ENCODE assay signal across 8 mouse cellular contexts in genomic region chr6:72828037-72828436, GRCm38 (mm10). TPM values are rescaled to one million over a fixed set of nuclear protein-coding genes. Genes with fewer than 3 reads are reported as not detected.
A peak's percentile ranks its signal among the peaks of the same experiment; 100 is the strongest.
DNase-seq lines count a peak whose midpoint lies in the region; ATAC-seq and TF ChIP-seq lines count a peak whose summit lies in the region.
"Not testable (repeated sequence)": the region's sequence is repeated elsewhere in the genome, so short reads cannot be mapped to it uniquely, and the experiment has no call there.

No protein-coding gene starts in this region.

- H3K4me3 ChIP-seq in ES-Bruce4 (ENCODE audit: low read depth, low read length); embryonic facial prominence, embryonic 13.5 days; heart, embryonic 16.5 days (ENCODE audit: low read length); intestine, embryonic 16.5 days (ENCODE audit: low read length); limb, embryonic 15.5 days; liver, embryonic 16.5 days (ENCODE audit: low read depth, low read length): not testable (repeated sequence)

- not testable (repeated sequence) for H3K9me3 ChIP-seq in ES-Bruce4 (replicated peaks; ENCODE audit: control insufficient read depth, insufficient read depth, low read length, poor library complexity, severe bottlenecking); embryonic facial prominence, embryonic 13.5 days; heart, embryonic 16.5 days (replicated peaks; ENCODE audit: control insufficient read depth, low read length); intestine, embryonic 16.5 days (ENCODE audit: control insufficient read depth, low read length); limb, embryonic 15.5 days; liver, embryonic 16.5 days (replicated peaks; ENCODE audit: control insufficient read depth, low read length)

- ATAC-seq in embryonic facial prominence, embryonic 13.5 days (ENCODE audit: insufficient number of reproducible peaks, insufficient read depth, low FRiP score, low TSS enrichment, low read depth); heart, embryonic 16.5 days (replicated peaks; ENCODE audit: extremely low read depth, insufficient read depth, low FRiP score); limb, embryonic 15.5 days (ENCODE audit: insufficient number of reproducible peaks, low FRiP score, low TSS enrichment, low read depth): not testable (repeated sequence)
- ATAC-seq in intestine, embryonic 16.5 days = peak; percentile 43; the same call in 1 of the 2 replicates
- ATAC-seq in liver, embryonic 16.5 days (ENCODE audit: low read depth) = 0 out of 2 replicates have a peak, but pooled peaks have one; percentile 13

- H3K36me3 ChIP-seq in ES-Bruce4 (ENCODE audit: control insufficient read depth, insufficient read depth, low read length, poor library complexity, severe bottlenecking); embryonic facial prominence, embryonic 13.5 days; heart, embryonic 16.5 days (ENCODE audit: control insufficient read depth, insufficient read depth); intestine, embryonic 16.5 days (ENCODE audit: control insufficient read depth, insufficient read depth, low read length); limb, embryonic 15.5 days; liver, embryonic 16.5 days (ENCODE audit: control insufficient read depth, insufficient read depth): not testable (repeated sequence)

- WGBS in embryonic facial prominence, embryonic 13.5 days = 7% methylated on average over 9 of the region's 9 CpGs
- WGBS in heart, embryonic 16.5 days = 10% methylated on average over 8 of the region's 9 CpGs
- 9% methylated on average over 9 of the region's 9 CpGs for WGBS in intestine, embryonic 16.5 days
- WGBS in limb, embryonic 15.5 days = 4% methylated on average over 9 of the region's 9 CpGs
- WGBS in liver, embryonic 16.5 days (ENCODE audit: insufficient replicate concordance) = 7% methylated on average over 9 of the region's 9 CpGs

- H3K27me3 ChIP-seq in ES-Bruce4 (ENCODE audit: control insufficient read depth, insufficient read depth, low read length, poor library complexity, severe bottlenecking); embryonic facial prominence, embryonic 13.5 days; heart, embryonic 16.5 days (ENCODE audit: control insufficient read depth, insufficient read depth, low read length); intestine, embryonic 16.5 days (replicated peaks; ENCODE audit: control insufficient read depth, insufficient read depth, low read length); limb, embryonic 15.5 days; liver, embryonic 16.5 days (ENCODE audit: control insufficient read depth, insufficient read depth, low read depth, low read length): not testable (repeated sequence)

- H3K4me1 ChIP-seq in ES-Bruce4 (ENCODE audit: control insufficient read depth, insufficient read depth, low read length); embryonic facial prominence, embryonic 13.5 days; intestine, embryonic 16.5 days (ENCODE audit: control insufficient read depth, insufficient read depth, low read length); liver, embryonic 16.5 days (ENCODE audit: control insufficient read depth, low read depth, low read length): not testable (repeated sequence)
- H3K4me1 ChIP-seq in heart, embryonic 16.5 days (ENCODE audit: control insufficient read depth, insufficient read depth, low read length) = peaks cover 11% of the 10 kb centered on the region
- peaks cover 12% of the 10 kb centered on the region for H3K4me1 ChIP-seq in limb, embryonic 15.5 days

- TF ChIP-seq POLR2A in ES-Bruce4 (IDR thresholded peaks at IDR 0.05; ENCODE audit: insufficient read depth, low read length) = not testable (repeated sequence)

- not testable (repeated sequence) for TF ChIP-seq CTCF in ES-Bruce4 (IDR thresholded peaks at IDR 0.05; ENCODE audit: low read depth, low read length)

- DNase-seq in lung, postnatal 36 days = peak; percentile 8
- DNase-seq in retina, postnatal 1 day = peak; percentile 24

- not testable (repeated sequence) for TF ChIP-seq EP300 in ES-Bruce4 (IDR thresholded peaks at IDR 0.05; ENCODE audit: insufficient read depth, low read depth, low read length)

- not testable (repeated sequence) for H3K27ac ChIP-seq in ES-Bruce4 (ENCODE audit: insufficient read depth, low read length); embryonic facial prominence, embryonic 13.5 days; heart, embryonic 16.5 days (ENCODE audit: low read length); intestine, embryonic 16.5 days (ENCODE audit: low read length); limb, embryonic 15.5 days; liver, embryonic 16.5 days (ENCODE audit: low read length)

- H3K4me2 ChIP-seq in embryonic facial prominence, embryonic 13.5 days = 0 out of 2 replicates have a peak overlapping the region, but pooled peaks have one; percentile 20
- H3K4me2 ChIP-seq in heart, embryonic 16.5 days (ENCODE audit: low read depth, low read length) = peak overlapping the region; percentile 26; the same call in 1 of the 2 replicates
- 0 out of 2 replicates have a peak overlapping the region, but pooled peaks have one; percentile 12 for H3K4me2 ChIP-seq in intestine, embryonic 16.5 days (ENCODE audit: low read depth, low read length)
- peak overlapping the region; percentile 10; the same call in 1 of the 2 replicates for H3K4me2 ChIP-seq in limb, embryonic 15.5 days
- H3K4me2 ChIP-seq in liver, embryonic 16.5 days (ENCODE audit: low read depth, low read length) = not testable (repeated sequence)

- H3K9ac ChIP-seq in ES-Bruce4 (ENCODE audit: low read depth, poor library complexity, severe bottlenecking) = peak overlapping the region; percentile 44; the same call in 1 of the 2 replicates
- not testable (repeated sequence) for H3K9ac ChIP-seq in embryonic facial prominence, embryonic 13.5 days; heart, embryonic 16.5 days (ENCODE audit: low read length); intestine, embryonic 16.5 days (ENCODE audit: low read depth, low read length); limb, embryonic 15.5 days; liver, embryonic 16.5 days (ENCODE audit: low read depth, low read length)

RNA-seq across cellular contexts. Expression of gene Tcf7l1, which starts 39.0 kb away (rescaled TPM):
- polyA plus RNA-seq in ES-Bruce4 (2011; ENCODE audit: insufficient read depth, insufficient read length, low read depth, missing spikeins) = 84.8 and 93.4 TPM in 2 replicates
- polyA plus RNA-seq in embryonic facial prominence, embryonic 13.5 days (2015; fragmentation: Nextera tagmentation; extraction: Ambion mirVana) = 59.2 and 63.7 TPM in 2 replicates
- 13.6 and 14.0 TPM in 2 replicates for polyA plus RNA-seq in heart, embryonic 16.5 days (2015; fragmentation: Nextera tagmentation; extraction: Ambion mirVana)
- 8.5 and 11.2 TPM in 2 replicates for polyA plus RNA-seq in intestine, embryonic 16.5 days (2015; fragmentation: Nextera tagmentation; extraction: Ambion mirVana)
- polyA plus RNA-seq in limb, embryonic 15.5 days (2015; fragmentation: Nextera tagmentation; extraction: Ambion mirVana) = 34.8 and 39.0 TPM in 2 replicates
- 4.9 and 5.3 TPM in 2 replicates for polyA plus RNA-seq in liver, embryonic 16.5 days (2015; fragmentation: Nextera tagmentation; extraction: Ambion mirVana)
